In genomic region chr15:4315897-4316296, GRCm38 (mm10) we compare ENCODE assay signal across 26 mouse cellular contexts. TPM values are rescaled to one million over a fixed set of nuclear protein-coding genes. Genes with fewer than 3 reads are reported as not detected.
DNase-seq lines count a peak whose midpoint lies in the region; ATAC-seq and TF ChIP-seq lines count a peak whose summit lies in the region.
"Had no signal": no experiment of that assay in that cellular context is flagged by ENCODE, and none has a peak within 500 bp of the region (broad histone marks: within the 10 kb centered on the region; RNA-seq: fewer than 3 reads in every experiment).

No protein-coding gene starts in this region.

- intact Hi-C loops in heart, postnatal 14 days (cut with DNase I), result no loop called here

- H3K4me1 ChIP-seq in embryonic facial prominence, embryonic 14.5 days (ENCODE audit: control insufficient read depth, insufficient read depth, low read length), result no peaks in the 10 kb centered on the region
- no peaks in the 10 kb centered on the region for H3K4me1 ChIP-seq in embryonic facial prominence, embryonic 10.5 days
- H3K4me1 ChIP-seq in kidney, adult 2 months (ENCODE audit: control insufficient read depth, insufficient read depth, low read length), result no peaks in the 10 kb centered on the region
- H3K4me1 ChIP-seq in midbrain, embryonic 15.5 days, result no peaks in the 10 kb centered on the region
- no peaks in the 10 kb centered on the region for H3K4me1 ChIP-seq in midbrain, embryonic 10.5 days
- H3K4me1 ChIP-seq: heart, embryonic 15.5 days had no signal

- no peaks in the 10 kb centered on the region for H3K9me3 ChIP-seq in embryonic facial prominence, embryonic 14.5 days (ENCODE audit: control insufficient read depth, low read length)
- no peaks in the 10 kb centered on the region for H3K9me3 ChIP-seq in embryonic facial prominence, embryonic 10.5 days
- H3K9me3 ChIP-seq in midbrain, embryonic 15.5 days, result no peaks in the 10 kb centered on the region
- H3K9me3 ChIP-seq in midbrain, embryonic 10.5 days (replicated peaks), result no peaks in the 10 kb centered on the region
- H3K9me3 ChIP-seq: G1E; heart, embryonic 15.5 days had no signal

- no peak overlapping the region for H3K4me3 ChIP-seq in embryonic facial prominence, embryonic 14.5 days (ENCODE audit: low read depth, low read length)
- H3K4me3 ChIP-seq in embryonic facial prominence, embryonic 10.5 days, result no peak overlapping the region
- no peak overlapping the region for H3K4me3 ChIP-seq in kidney, adult 2 months (ENCODE audit: insufficient read depth, low read depth, low read length)
- no peak overlapping the region for H3K4me3 ChIP-seq in midbrain, embryonic 15.5 days
- H3K4me3 ChIP-seq in midbrain, embryonic 10.5 days, result no peak overlapping the region
- H3K4me3 ChIP-seq: erythroblast, embryonic 14.5 days; heart, embryonic 15.5 days had no signal

- no peak for TF ChIP-seq CTCF in kidney, adult 2 months (conservative IDR thresholded peaks at IDR 0.05; ENCODE audit: insufficient read depth, insufficient read length, low read depth, low read length)

- H3K4me2 ChIP-seq in embryonic facial prominence, embryonic 14.5 days (ENCODE audit: low read depth, low read length), result no peak overlapping the region
- no peak overlapping the region for H3K4me2 ChIP-seq in midbrain, embryonic 15.5 days
- H3K4me2 ChIP-seq: heart, embryonic 15.5 days had no signal

- peak; percentile 81; the same call in 1 of the 2 replicates for ATAC-seq in embryonic facial prominence, embryonic 14.5 days (ENCODE audit: low read depth)
- 0 out of 2 replicates have a peak, but pooled peaks have one; percentile 42 for ATAC-seq in midbrain, embryonic 15.5 days (replicated peaks)
- ATAC-seq: activated CD4-positive, CD25-positive, alpha-beta regulatory T cell, adult 4 months; CD4-positive, CD25-positive, alpha-beta regulatory T cell, adult 4 months; forebrain, embryonic 16.5 days had no signal

- 47% methylated on average over 3 of the region's 3 CpGs for WGBS in embryonic facial prominence, embryonic 14.5 days
- WGBS in embryonic facial prominence, embryonic 10.5 days, result 72% methylated on average over 3 of the region's 3 CpGs
- 34% methylated on average over 3 of the region's 3 CpGs for WGBS in kidney, adult 2 months
- WGBS in midbrain, embryonic 15.5 days, result 60% methylated on average over 3 of the region's 3 CpGs
- 76% methylated on average over 3 of the region's 3 CpGs for WGBS in midbrain, embryonic 10.5 days

- H3K27ac ChIP-seq in embryonic facial prominence, embryonic 14.5 days (replicated peaks; ENCODE audit: low read depth, low read length), result no peak overlapping the region
- no peak overlapping the region for H3K27ac ChIP-seq in embryonic facial prominence, embryonic 10.5 days (replicated peaks)
- H3K27ac ChIP-seq in kidney, adult 2 months (ENCODE audit: insufficient read depth, low read depth, low read length), result no peak overlapping the region
- H3K27ac ChIP-seq in midbrain, embryonic 15.5 days, result no peak overlapping the region
- H3K27ac ChIP-seq in midbrain, embryonic 10.5 days (replicated peaks), result no peak overlapping the region
- H3K27ac ChIP-seq: heart, embryonic 15.5 days; kidney, postnatal 0 days had no signal

- no peaks in the 10 kb centered on the region for H3K36me3 ChIP-seq in embryonic facial prominence, embryonic 14.5 days (ENCODE audit: control insufficient read depth, insufficient read depth, low read length)
- no peaks in the 10 kb centered on the region for H3K36me3 ChIP-seq in embryonic facial prominence, embryonic 10.5 days (replicated peaks)
- H3K36me3 ChIP-seq in kidney, adult 2 months (ENCODE audit: control insufficient read depth, insufficient read depth, low read length), result no peaks in the 10 kb centered on the region
- H3K36me3 ChIP-seq in midbrain, embryonic 15.5 days (replicated peaks), result no peaks in the 10 kb centered on the region
- H3K36me3 ChIP-seq in midbrain, embryonic 10.5 days, result no peaks in the 10 kb centered on the region
- H3K36me3 ChIP-seq: G1E; heart, embryonic 15.5 days had no signal

- no peak for TF ChIP-seq POLR2A in kidney, adult 2 months (IDR thresholded peaks at IDR 0.05; ENCODE audit: low read depth, low read length)

- peak; percentile 17 for DNase-seq in embryonic facial prominence, embryonic 14.5 days (ENCODE audit: low spot score)
- DNase-seq in embryonic facial prominence, embryonic 10.5 days (ENCODE audit: low spot score), result no peak
- DNase-seq in kidney, adult 2 months, result peak; percentile 1
- DNase-seq in kidney, postnatal 25 days, result no peak
- DNase-seq in midbrain, embryonic 10.5 days (ENCODE audit: low spot score), result no peak
- peak; percentile 57 for DNase-seq in forelimb bud, embryonic 11.5 days (ENCODE audit: low read depth, low spot score)
- no peak for DNase-seq in heart, postnatal 14 days
- DNase-seq: adrenal gland, postnatal 25 days; cerebellum, adult 2 months; cerebellum, postnatal 36 days; gastrocnemius, postnatal 36 days; kidney, adult 11 months; liver; lung, postnatal 10 days had no signal

- no peak overlapping the region for H3K9ac ChIP-seq in embryonic facial prominence, embryonic 14.5 days (ENCODE audit: low read depth, low read length)
- no peak overlapping the region for H3K9ac ChIP-seq in midbrain, embryonic 15.5 days
- H3K9ac ChIP-seq: heart, embryonic 15.5 days had no signal

- no peaks in the 10 kb centered on the region for H3K27me3 ChIP-seq in embryonic facial prominence, embryonic 14.5 days (replicated peaks; ENCODE audit: control insufficient read depth, insufficient read depth, low read length)
- H3K27me3 ChIP-seq in embryonic facial prominence, embryonic 10.5 days (replicated peaks; ENCODE audit: low read depth, poor library complexity, severe bottlenecking), result no peaks in the 10 kb centered on the region
- no peaks in the 10 kb centered on the region for H3K27me3 ChIP-seq in kidney, adult 2 months (replicated peaks; ENCODE audit: control insufficient read depth, insufficient read depth, low read length)
- no peaks in the 10 kb centered on the region for H3K27me3 ChIP-seq in midbrain, embryonic 15.5 days (replicated peaks)
- H3K27me3 ChIP-seq in midbrain, embryonic 10.5 days (ENCODE audit: low read depth, poor library complexity, severe bottlenecking), result no peaks in the 10 kb centered on the region
- H3K27me3 ChIP-seq: heart, embryonic 15.5 days had no signal

RNA-seq across cellular contexts. Expression of gene Plcxd3, which starts 59.4 kb away (rescaled TPM):
- 3.6 and 3.8 TPM in 2 replicates for polyA plus RNA-seq in embryonic facial prominence, embryonic 14.5 days (2014; fragmentation: Nextera tagmentation; extraction: Ambion mirVana)
- polyA plus RNA-seq in embryonic facial prominence, embryonic 10.5 days (2016; fragmentation: Nextera tagmentation; extraction: Ambion mirVana), result 3.6 and 5.1 TPM in 2 replicates
- polyA plus RNA-seq in kidney, adult 2 months (2012; rRNA removed), result 0.15 and 0.19 TPM in 2 replicates
- polyA plus RNA-seq in midbrain, embryonic 15.5 days (2015; fragmentation: Nextera tagmentation; extraction: Ambion mirVana), result 88.5 and 98.9 TPM in 2 replicates
- 7.9 and 13.1 TPM in 2 replicates for polyA plus RNA-seq in midbrain, embryonic 10.5 days (2016; fragmentation: Nextera tagmentation; extraction: Ambion mirVana)
- under 1 TPM; 0.20 to 0.24 TPM for total RNA-seq in heart, postnatal 14 days (2021)
- total RNA-seq: hematopoietic stem cell, adult 5-6 weeks; megakaryocyte progenitor cell, adult 5-6 weeks; monocyte, adult 5-6 weeks had no signal
- polyA plus RNA-seq: activated CD4-positive, CD25-positive, alpha-beta regulatory T cell, adult 4 months; erythroblast, embryonic 14.5 days; G1E; thymus, postnatal 0 days had no signal

Comparison
In these comparisons a context has a peak if more than half of its experiments do, and no peak if none do; other contexts are left out.
1. DNase-seq: peak in embryonic facial prominence, embryonic 14.5 days (single experiment), kidney, adult 2 months (single experiment) and forelimb bud, embryonic 11.5 days (single experiment); none in embryonic facial prominence, embryonic 10.5 days (single experiment), kidney, postnatal 25 days (0 of 2), midbrain, embryonic 10.5 days (single experiment) and heart, postnatal 14 days (0 of 2).